13 mouse cellular contexts compared by ENCODE assay signal in the genomic region with DNA sequence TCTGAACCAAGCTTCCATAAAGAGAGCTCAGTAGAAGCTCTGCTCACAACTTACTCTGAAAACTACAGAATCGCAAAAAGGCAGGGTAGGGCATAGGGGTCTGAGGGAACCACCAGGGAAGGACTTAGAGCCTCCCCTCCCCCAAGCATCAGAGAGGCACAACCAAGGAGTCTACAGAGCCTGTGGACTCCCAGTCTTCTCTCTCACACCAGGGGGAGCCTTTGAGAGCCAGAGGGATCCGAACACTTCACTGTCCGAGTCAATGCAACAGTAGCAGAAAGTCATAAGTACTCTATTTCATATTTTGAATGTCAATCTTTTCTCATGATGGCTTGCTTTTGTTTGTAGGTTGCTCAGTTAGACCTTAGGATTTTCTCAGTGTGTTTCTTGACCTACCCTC. TPM values are rescaled to one million over a fixed set of nuclear protein-coding genes. Genes with fewer than 3 reads are reported as not detected.
DNase-seq lines count a peak whose midpoint lies in the region; ATAC-seq and TF ChIP-seq lines count a peak whose summit lies in the region.
"Had no signal": no experiment of that assay in that cellular context is flagged by ENCODE, and none has a peak within 500 bp of the region (broad histone marks: within the 10 kb centered on the region; RNA-seq: fewer than 3 reads in every experiment).

No protein-coding gene starts in this region.

- POLR2A ChIA-PET in Patski (lab: Charles Lee): interaction anchor here (0.6 kb wide), 1 partner anchor 9 kb away, joined by 3 read pairs; no protein-coding TSS in a partner anchor

- no peaks in the 10 kb centered on the region for H3K4me1 ChIP-seq in lung, embryonic 14.5 days (ENCODE audit: insufficient read depth)
- no peaks in the 10 kb centered on the region for H3K4me1 ChIP-seq in cerebellum, adult 2 months (ENCODE audit: control insufficient read depth, insufficient read depth, low read length)
- H3K4me1 ChIP-seq: megakaryocyte, embryonic 14.5 days had no signal

- H3K4me2 ChIP-seq in lung, embryonic 14.5 days: no peak overlapping the region

- H3K27me3 ChIP-seq in lung, embryonic 14.5 days (ENCODE audit: insufficient read depth, low read length): no peaks in the 10 kb centered on the region
- H3K27me3 ChIP-seq in Patski: peaks cover 3% of the 10 kb centered on the region
- no peaks in the 10 kb centered on the region for H3K27me3 ChIP-seq in cerebellum, adult 2 months (ENCODE audit: control insufficient read depth, insufficient read depth, low read length)
- H3K27me3 ChIP-seq: megakaryocyte, embryonic 14.5 days had no signal

- no peak for ATAC-seq in lung, embryonic 14.5 days (ENCODE audit: insufficient read depth)
- no peak for ATAC-seq in Patski
- ATAC-seq: inflammation-experienced regulatory T-cells, adult 6 months had no signal

- no peaks in the 10 kb centered on the region for H3K36me3 ChIP-seq in lung, embryonic 14.5 days (ENCODE audit: insufficient read depth)

- DNase-seq in heart, postnatal 10 days: peak; percentile 31 to 34
- DNase-seq in heart, adult 9 months (ENCODE audit: low spot score in 2 of 2): no peak
- DNase-seq in lung, embryonic 14.5 days: peak; percentile 31
- DNase-seq in lung, postnatal 25 days (ENCODE audit: low spot score): no peak
- DNase-seq in Patski (ENCODE audit: low read depth, low spot score): no peak
- DNase-seq in lung, postnatal 10 days: peak; percentile 36
- no peak for DNase-seq in MN1 (ENCODE audit: low spot score)
- DNase-seq in cerebellum, adult 2 months: no peak
- DNase-seq: cerebellum, adult 11 months had no signal

- 0 out of 2 replicates have a peak, but pooled peaks cover 4% of the 10 kb centered on the region for H3K9me3 ChIP-seq in lung, embryonic 14.5 days (ENCODE audit: low read depth, low read length)
- H3K9me3 ChIP-seq: megakaryocyte, embryonic 14.5 days had no signal

- no peak overlapping the region for H3K9ac ChIP-seq in lung, embryonic 14.5 days

- intact Hi-C loops in heart, postnatal 10 days (cut with DNase I): loop anchor here (2.0 kb wide), 1 partner anchor 115 kb away; no protein-coding TSS in a partner anchor

- no peak overlapping the region for H3K4me3 ChIP-seq in lung, embryonic 14.5 days (ENCODE audit: low read depth, low read length)
- no peak overlapping the region for H3K4me3 ChIP-seq in cerebellum, adult 2 months (replicated peaks; ENCODE audit: insufficient read depth, low read depth, low read length)
- H3K4me3 ChIP-seq: megakaryocyte, embryonic 14.5 days had no signal

- in situ Hi-C loops in Patski (cut with MboI; ENCODE audit: low pct_unique_long_range_greater_than_20kb): no loop called here

- H3K27ac ChIP-seq in lung, embryonic 14.5 days (ENCODE audit: low read depth): no peak overlapping the region
- no peak overlapping the region for H3K27ac ChIP-seq in cerebellum, adult 2 months (ENCODE audit: insufficient read depth, low read length)

- 61% methylated on average over 3 of the region's 3 CpGs for WGBS in lung, embryonic 14.5 days
- 75% methylated on average over 3 of the region's 3 CpGs for WGBS in cerebellum, adult 2 months

- peak; percentile 17; the same call in 1 of the 2 replicates for TF ChIP-seq CTCF in lung, embryonic 14.5 days (IDR thresholded peaks at IDR 0.05; ENCODE audit: low read depth)
- TF ChIP-seq CTCF in Patski (IDR thresholded peaks at IDR 0.05): peak; percentile 11
- TF ChIP-seq CTCF in cerebellum, adult 2 months (IDR thresholded peaks at IDR 0.05; ENCODE audit: borderline replicate concordance, insufficient read depth, low read depth, low read length): no peak

- CTCF ChIA-PET in Patski (lab: Charles Lee): no interaction called here

- TF ChIP-seq POLR2A in cerebellum, adult 2 months (IDR thresholded peaks at IDR 0.05; ENCODE audit: borderline replicate concordance, insufficient read depth, low read length): no peak

RNA-seq across cellular contexts. Expression of a gene that starts 30.2 kb away (rescaled TPM):
- total RNA-seq in heart, postnatal 10 days (2021): under 1 TPM; 0.50 to 0.62 TPM
- polyA plus RNA-seq in lung, embryonic 14.5 days (2014; fragmentation: Nextera tagmentation; extraction: Ambion mirVana): 0.07 TPM in 1 of 2 replicates, not detected in the other
- 0.01 TPM for polyA plus RNA-seq in Patski (2021)
- 0.13 and 0.14 TPM in 2 replicates for polyA plus RNA-seq in cerebellum, adult 2 months (2012; rRNA removed)
- total RNA-seq: liver, adult 2 months; monocyte, adult 5-6 weeks had no signal
- polyA plus RNA-seq: inflammation-experienced regulatory T-cells, adult 6 months; liver, adult 2 months had no signal

Comparison
In these comparisons a context has a peak if more than half of its experiments do, and no peak if none do; other contexts are left out.
1. DNase-seq: peak in heart, postnatal 10 days (2 of 2), lung, embryonic 14.5 days (single experiment) and lung, postnatal 10 days (single experiment); none in heart, adult 9 months (0 of 2), lung, postnatal 25 days (single experiment), Patski (single experiment), MN1 (single experiment) and cerebellum, adult 2 months (0 of 2).